Mouse (Mus musculus) urinary bladder, postnatal 25 days (tissue): ENCODE measurements around the gene Chn2.

Experiments
- DNase-seq: peaks from one replicate; pipeline ENCODE4 v3.0.0; 2022; ENCODE audit warnings: low spot score

Gene Chn2

GRCm38 (mm10) chr6:54076625-54077024 lies 37.3 kb downstream of the Chn2 start:
- DNase-seq: no peak

DNA sequence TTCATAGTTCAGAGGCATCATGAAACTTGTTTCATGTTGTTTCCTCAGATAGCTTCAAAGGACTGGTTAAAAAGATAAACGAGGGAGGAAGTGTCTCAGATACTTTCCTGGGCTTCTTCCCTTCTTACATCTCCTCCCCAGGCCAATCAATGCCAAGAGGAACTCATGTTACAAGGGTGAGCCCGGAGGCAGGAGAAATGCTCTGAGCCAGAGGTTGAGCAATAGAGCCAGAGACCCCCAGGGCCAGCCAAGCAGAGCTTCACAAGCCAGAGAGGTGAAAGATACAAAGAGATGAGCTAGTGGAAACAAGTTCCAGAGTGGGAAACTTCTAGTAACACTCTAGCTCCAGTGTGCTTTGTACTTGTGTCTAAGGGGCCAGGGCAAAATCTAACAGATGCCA lies 38.9 kb downstream of the Chn2 start:
- no peak for DNase-seq

- no peak for DNase-seq
Observed at GRCm38 (mm10) chr6:54079881-54080280, 40.5 kb downstream of the Chn2 start.

GRCm38 (mm10) chr6:54080518-54081285 lies 41.3 kb downstream of the Chn2 start:
- DNase-seq: no peak

GRCm38 (mm10) chr6:54082576-54082975 lies 43.2 kb downstream of the Chn2 start:
- DNase-seq: no peak

DNA sequence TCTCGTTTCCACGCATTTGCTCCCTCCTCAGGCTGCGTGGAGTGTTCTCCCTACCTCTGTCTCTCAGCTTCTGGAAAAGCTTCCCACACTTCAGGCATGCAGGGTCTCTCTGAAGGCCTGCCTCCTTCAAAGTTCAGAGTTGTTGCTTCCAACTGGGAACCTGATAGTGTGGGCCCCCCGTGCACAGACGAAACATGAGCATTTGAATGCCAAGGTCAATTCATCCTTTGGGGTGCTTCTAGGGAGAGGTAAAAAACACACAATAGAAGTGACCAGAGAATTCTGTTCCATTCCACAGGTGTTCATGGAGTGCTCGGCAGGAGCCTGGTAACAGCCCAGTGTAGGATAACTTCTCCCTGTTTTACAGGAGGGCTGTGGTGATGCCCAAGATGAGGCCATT lies 44.7 kb downstream of the Chn2 start:
- no peak for DNase-seq

- no peak for DNase-seq
Observed at GRCm38 (mm10) chr6:54085009-54085408, 45.7 kb downstream of the Chn2 start.

GRCm38 (mm10) chr6:54088168-54088567 lies 48.8 kb downstream of the Chn2 start:
- DNase-seq: no peak

DNA sequence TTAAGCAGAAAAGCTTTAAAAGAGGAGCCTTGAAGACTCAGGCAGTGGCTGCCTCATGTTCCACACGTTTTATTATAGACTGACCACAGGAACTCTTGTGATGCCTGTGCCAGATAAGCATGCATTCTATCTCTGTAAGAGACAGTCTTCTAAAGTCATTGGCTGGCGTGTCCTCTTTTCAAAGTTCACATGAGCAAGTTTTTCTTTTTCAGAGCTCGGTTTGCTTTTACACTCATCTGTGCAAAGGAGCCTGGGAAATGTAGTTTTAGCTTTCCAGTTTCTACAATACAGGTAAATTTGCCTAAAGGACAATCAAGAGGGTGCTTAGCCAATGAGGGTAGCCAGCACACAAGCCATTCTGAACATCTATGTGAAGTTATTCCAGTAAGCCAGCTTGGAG lies 51.5 kb downstream of the Chn2 start:
- DNase-seq: no peak

DNA sequence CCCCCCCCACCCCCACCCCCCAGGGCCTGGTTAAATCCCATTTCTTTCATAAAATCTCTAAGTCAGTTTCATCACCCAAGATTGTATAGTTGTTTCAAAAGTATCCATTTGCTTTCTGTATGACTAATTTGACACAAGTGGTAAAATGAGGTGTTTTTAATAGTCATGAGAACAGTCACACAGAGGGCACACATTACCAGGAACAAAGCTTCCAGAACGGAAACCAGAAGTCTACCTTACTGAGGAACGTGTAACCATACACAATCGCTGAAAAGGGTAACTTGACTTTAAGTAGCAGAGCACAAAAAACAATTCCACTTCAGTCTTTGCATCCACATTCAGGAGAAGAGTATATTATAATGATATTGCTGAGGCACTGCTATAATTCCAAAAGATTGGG lies 53.6 kb downstream of the Chn2 start:
- no peak for DNase-seq

GRCm38 (mm10) chr6:54096147-54096761 lies 56.9 kb downstream of the Chn2 start:
- no peak for DNase-seq

DNA sequence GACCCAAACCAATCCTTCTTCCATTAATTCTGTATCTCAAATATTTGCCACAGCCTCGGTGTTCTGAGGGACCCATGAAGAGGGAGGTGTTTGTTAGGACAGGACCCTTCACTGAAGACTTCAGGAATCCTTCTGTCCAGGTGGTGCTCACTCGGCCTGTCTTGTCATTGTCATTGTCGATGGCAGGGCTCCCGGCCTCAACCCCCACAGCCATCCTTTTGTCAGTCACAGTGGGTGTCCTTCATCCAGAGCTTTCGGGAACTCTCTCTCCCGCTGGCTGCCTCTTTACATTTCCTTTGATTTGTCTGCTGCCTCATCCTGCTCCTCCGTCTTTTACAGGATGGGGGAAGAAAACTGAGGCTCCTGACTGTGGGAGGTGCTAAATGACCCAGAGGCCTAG lies 57.5 kb downstream of the Chn2 start:
- no peak for DNase-seq

DNA sequence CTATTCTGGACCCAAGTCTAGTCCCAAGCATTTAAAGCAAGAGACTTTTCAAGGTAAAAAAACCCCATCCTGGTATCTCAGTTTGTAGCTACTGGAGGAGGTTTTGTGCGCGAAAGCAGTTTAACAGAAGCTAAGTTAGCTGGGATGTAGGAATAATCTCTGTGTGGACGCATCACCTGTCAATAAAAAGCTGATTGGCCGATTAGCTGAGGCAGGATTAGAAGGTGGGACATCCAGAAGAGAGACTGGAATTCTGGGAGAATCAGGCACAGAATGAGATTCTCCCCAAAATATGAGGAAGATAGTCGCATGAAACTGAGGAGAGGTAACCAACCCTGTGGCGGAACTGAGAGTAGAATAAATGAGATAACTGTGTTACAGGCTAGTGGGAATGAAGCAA lies 59.0 kb downstream of the Chn2 start:
- no peak for DNase-seq

DNA sequence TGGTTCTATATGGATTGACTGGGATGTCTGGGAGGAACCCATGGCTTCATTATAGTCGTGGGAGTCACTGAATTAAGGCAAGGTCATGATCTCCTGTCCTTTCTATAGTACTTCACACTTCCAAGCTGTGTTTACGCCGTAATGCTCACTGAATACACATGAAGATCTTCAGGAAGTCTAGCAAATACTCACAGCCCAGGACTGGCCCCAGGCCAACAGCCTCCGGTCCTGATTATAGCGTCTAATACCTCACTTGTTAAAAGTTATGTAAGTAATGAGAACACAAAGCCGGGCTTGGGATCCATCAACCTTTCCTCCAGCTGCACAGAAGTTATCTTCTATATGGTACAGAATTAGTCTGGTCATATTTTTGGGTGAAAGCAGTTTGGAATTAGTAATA lies 60.3 kb downstream of the Chn2 start:
- DNase-seq: no peak

- no peak for DNase-seq
Observed at GRCm38 (mm10) chr6:54102210-54102609, 62.9 kb downstream of the Chn2 start.

DNA sequence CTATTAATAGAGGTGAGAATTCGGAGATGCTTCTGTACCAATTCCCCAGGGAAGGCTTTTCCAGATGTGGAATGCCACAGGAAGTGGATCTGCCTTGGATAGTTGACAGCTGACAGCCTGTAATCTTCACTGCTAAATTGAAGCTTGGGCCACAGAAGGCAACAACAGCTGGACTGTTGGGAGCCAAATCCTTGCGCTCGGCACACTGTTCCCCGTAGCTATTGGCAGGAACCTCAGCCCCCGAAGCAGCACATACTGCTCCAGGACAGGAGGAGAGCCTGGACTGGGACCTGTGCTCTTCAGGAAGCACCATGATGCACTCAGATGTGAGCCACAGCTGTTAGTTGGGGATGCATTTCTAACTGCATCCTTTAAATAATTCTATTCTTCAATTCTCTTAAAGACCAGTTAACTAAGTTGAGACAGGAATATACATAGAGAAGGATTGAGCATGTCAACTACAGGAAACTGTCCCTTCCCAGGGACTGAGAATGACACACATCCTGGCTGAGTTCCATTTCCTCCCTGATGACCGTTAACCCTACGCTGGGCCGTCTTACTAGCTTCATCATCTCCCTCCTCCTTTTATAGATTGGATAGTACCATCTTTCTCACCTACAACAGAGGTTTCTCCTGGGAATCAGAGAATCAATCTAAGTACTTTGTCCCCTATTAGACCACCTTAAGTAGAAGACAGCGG lies 64.1 kb downstream of the Chn2 start:
- no peak for DNase-seq

DNA sequence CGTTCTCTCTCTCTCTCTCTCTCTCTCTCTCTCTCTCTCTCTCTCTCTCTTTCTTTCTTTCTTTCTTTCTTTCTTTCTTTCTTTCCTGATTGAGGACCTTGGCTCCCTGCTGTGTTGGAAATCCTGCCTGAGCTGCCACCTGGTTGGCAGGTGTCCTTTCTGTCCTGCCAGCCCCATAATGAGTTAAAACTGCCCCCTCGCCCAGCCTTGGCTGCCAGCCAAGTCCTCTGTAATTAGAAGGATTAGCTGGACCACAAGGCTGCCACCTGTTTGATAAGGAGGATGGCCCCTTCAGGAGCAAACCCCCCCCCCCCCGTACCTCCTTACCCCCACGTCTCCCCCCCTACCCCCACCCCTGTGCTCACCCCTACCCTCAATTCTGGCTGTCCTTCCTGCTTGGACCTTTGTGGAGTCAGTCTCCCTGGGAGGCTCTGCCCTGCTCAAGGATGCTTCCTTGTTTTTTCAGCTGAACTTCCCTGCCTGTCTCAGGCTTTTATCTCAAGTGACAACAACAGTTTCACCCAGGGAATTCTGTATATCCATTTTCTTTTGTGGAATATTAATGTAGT lies 72.1 kb downstream of the Chn2 start:
- no peak for DNase-seq

DNA sequence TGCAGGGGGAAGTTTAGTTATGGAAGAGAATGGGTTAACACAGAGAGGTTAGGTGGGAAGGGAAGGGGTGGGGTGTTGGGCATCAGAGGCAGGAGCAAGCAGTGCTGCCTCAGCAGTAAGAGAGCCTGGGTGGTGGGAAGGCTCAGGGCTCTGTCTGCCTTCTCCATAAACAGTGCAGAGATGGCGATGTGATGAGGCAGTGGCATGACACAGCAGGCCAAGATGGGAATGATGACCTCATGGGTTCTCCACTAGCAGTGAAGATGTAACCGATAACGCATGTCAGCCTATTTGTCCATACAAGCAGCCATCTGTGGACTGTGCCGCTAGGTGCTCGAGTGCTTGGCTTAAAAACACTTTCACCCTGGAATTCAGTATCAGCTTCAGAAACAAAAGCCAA lies 74.0 kb downstream of the Chn2 start:
- DNase-seq: no peak

DNA sequence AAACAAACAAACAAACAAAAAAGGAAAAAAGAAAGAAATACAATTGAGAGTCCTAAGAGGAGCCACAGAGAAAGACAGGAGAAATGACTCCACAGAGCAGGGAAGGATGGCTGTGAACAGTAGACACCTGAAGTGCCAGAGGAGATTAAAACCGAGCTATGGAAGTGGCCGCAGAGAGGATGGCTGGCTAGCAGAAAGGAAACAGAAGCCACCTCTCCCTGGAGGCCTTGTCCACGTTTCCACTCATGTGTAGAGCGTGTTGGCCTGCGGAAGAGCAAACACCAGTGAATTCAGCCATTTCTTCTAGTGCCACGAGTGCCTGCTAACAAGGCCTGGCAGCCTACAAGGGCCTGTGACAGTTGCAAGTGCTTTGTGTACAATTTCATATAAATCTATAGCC lies 75.1 kb downstream of the Chn2 start:
- DNase-seq: no peak

- DNase-seq: no peak
Observed at GRCm38 (mm10) chr6:54116299-54116698, 76.9 kb downstream of the Chn2 start.

GRCm38 (mm10) chr6:54117001-54117591 lies 77.7 kb downstream of the Chn2 start:
- no peak for DNase-seq

- DNase-seq: no peak
Observed at GRCm38 (mm10) chr6:54118395-54118794, 79.0 kb downstream of the Chn2 start.

DNA sequence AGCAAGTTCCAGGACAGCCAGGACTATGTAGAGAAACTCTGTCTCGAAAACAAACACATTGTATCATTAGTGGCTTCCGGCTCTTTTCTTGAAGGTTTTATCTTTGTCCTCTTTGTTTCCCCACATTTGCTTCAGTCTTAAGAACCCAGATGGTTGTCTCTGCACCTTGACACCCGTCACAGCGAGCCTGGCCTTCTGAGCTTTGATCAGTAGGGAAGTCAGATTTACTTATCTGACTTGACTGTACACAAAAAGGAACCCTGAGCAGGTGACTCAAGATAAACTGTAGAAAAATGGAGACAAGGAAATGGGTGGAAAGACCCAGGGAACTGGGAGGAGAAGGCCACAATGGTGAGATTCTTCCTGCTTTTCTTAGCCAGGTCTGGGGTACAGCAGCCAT lies 79.5 kb downstream of the Chn2 start:
- DNase-seq: no peak
